Mouse (Mus musculus): ENCODE results near the gene Gpr107.

The Gpr107 gene

GRCm38 (mm10) chr2:31151892-31152812, at the start of gene Gpr107:
TSS of gene Gpr107 (plus strand) at chr2:31152316.
- DNase-seq (ENCODE audit: low read depth, low spot score), result peak; percentile 89

- no peak for DNase-seq (ENCODE audit: low read depth, low spot score)
Measured at GRCm38 (mm10) chr2:31103321-31103720, 48.8 kb upstream of the Gpr107 start.

- DNase-seq (ENCODE audit: low read depth, low spot score), result peak; percentile 33
Measured at GRCm38 (mm10) chr2:31105279-31105678, 46.8 kb upstream of the Gpr107 start.

- DNase-seq (ENCODE audit: low read depth, low spot score), result no peak
Measured at GRCm38 (mm10) chr2:31106004-31106403, 46.1 kb upstream of the Gpr107 start.

- DNase-seq (ENCODE audit: low read depth, low spot score), result no peak
Measured at GRCm38 (mm10) chr2:31106621-31107320, 45.3 kb upstream of the Gpr107 start.

- DNase-seq (ENCODE audit: low read depth, low spot score), result peak; percentile 77
Measured at GRCm38 (mm10) chr2:31108186-31108585, 43.9 kb upstream of the Gpr107 start.

- no peak for DNase-seq (ENCODE audit: low read depth, low spot score)
Measured at GRCm38 (mm10) chr2:31109960-31110548, 42.1 kb upstream of the Gpr107 start.

- DNase-seq (ENCODE audit: low read depth, low spot score), result no peak
Measured at GRCm38 (mm10) chr2:31111685-31112084, 40.4 kb upstream of the Gpr107 start.

GRCm38 (mm10) chr2:31114205-31114604, 37.9 kb upstream of the Gpr107 start:
- no peak for DNase-seq (ENCODE audit: low read depth, low spot score)

GRCm38 (mm10) chr2:31115091-31115942, 36.8 kb upstream of the Gpr107 start:
- peak; percentile 56 for DNase-seq (ENCODE audit: low read depth, low spot score)

- peak; percentile 84 for DNase-seq (ENCODE audit: low read depth, low spot score)
Measured at GRCm38 (mm10) chr2:31115943-31116731, 36.0 kb upstream of the Gpr107 start.

- DNase-seq (ENCODE audit: low read depth, low spot score), result peak; percentile 32
Measured at GRCm38 (mm10) chr2:31118211-31118610, 33.9 kb upstream of the Gpr107 start.

- peak; percentile 67 for DNase-seq (ENCODE audit: low read depth, low spot score)
Measured at GRCm38 (mm10) chr2:31118639-31119380, 33.3 kb upstream of the Gpr107 start.

GRCm38 (mm10) chr2:31119795-31120194, 32.3 kb upstream of the Gpr107 start:
- no peak for DNase-seq (ENCODE audit: low read depth, low spot score)

- DNase-seq (ENCODE audit: low read depth, low spot score), result no peak
Measured at GRCm38 (mm10) chr2:31121131-31121693, 30.9 kb upstream of the Gpr107 start.

GRCm38 (mm10) chr2:31122806-31123205, 29.3 kb upstream of the Gpr107 start:
- DNase-seq (ENCODE audit: low read depth, low spot score), result no peak

- no peak for DNase-seq (ENCODE audit: low read depth, low spot score)
Measured at GRCm38 (mm10) chr2:31123493-31123892, 28.6 kb upstream of the Gpr107 start.

- no peak for DNase-seq (ENCODE audit: low read depth, low spot score)
Measured at GRCm38 (mm10) chr2:31124694-31125093, 27.4 kb upstream of the Gpr107 start.

- DNase-seq (ENCODE audit: low read depth, low spot score), result no peak
Measured at GRCm38 (mm10) chr2:31125156-31125555, 27.0 kb upstream of the Gpr107 start.

All from CD4-positive, CD25-positive, alpha-beta regulatory T cell, adult 2 months (primary cell).